Mouse (Mus musculus) left cerebral cortex, postnatal 14 days (tissue): Measurements from ENCODE around the gene Tmem235. TPM values are rescaled to one million over a fixed set of nuclear protein-coding genes. Genes with fewer than 3 reads are reported as not detected.
A peak's percentile ranks its signal among the peaks of the same experiment; 100 is the strongest.
"Not testable (repeated sequence)": the region's sequence is repeated elsewhere in the genome, so short reads cannot be mapped to it uniquely, and the experiment has no call there.

Experiments
- DNase-seq, 2 experiments: peaks; one replicate each; pipeline ENCODE4 v3.0.0; 2021 to 2022; ENCODE audit warnings: low spot score in 2 of 2, mixed read lengths in 1 of 2
- intact Hi-C: fragments of 180-260 bp; cut with DNase I; formaldehyde crosslinking; loops from one replicate; pipeline ENCODE4 v1.15.1; 2025
- long read RNA-seq, 2 experiments: library from polyadenylated mRNA; stranded (forward); transcript quantifications; one replicate each; pipeline ENCODE4 v2.0.0; 2021
- total RNA-seq, 2 experiments: library from RNA; stranded (reverse); gene quantifications; 2 replicates each; pipeline ENCODE4 v1.2.3; 2021

The Tmem235 gene
- total RNA-seq: not detected
- long read RNA-seq, experiment 1: 0 reads
- long read RNA-seq, experiment 2: 0 reads

GRCm38 (mm10) chr11:117860601-117861000 is at the start of gene Tmem235:
TSS of gene Tmem235 (plus strand) at chr11:117860752.
- intact Hi-C loops: no loop called here
- no peak for DNase-seq

- no peak for DNase-seq
- intact Hi-C loops: no loop called here
Measured at GRCm38 (mm10) chr11:117813867-117814266, 46.7 kb upstream of the Tmem235 start.

- intact Hi-C loops: no loop called here
- DNase-seq: no peak
Measured at GRCm38 (mm10) chr11:117814704-117815366, 45.7 kb upstream of the Tmem235 start.

GRCm38 (mm10) chr11:117815850-117816249 is 44.7 kb upstream of the Tmem235 start:
- intact Hi-C loops: not testable (repeated sequence)

GRCm38 (mm10) chr11:117816389-117816996 is 44.1 kb upstream of the Tmem235 start:
- no peak for DNase-seq
- intact Hi-C loops: no loop called here

More at GRCm38 (mm10) chr11:117815850-117816249, 44.7 kb upstream of the Tmem235 start:
- DNase-seq: not testable (repeated sequence)

- no peak for DNase-seq
- intact Hi-C loops: no loop called here
Measured at GRCm38 (mm10) chr11:117819095-117819494, 41.5 kb upstream of the Tmem235 start.

- intact Hi-C loops: loop anchor here (5.0 kb wide), 4 partner anchors 68 to 453 kb away; no protein-coding TSS in a partner anchor
- no peak for DNase-seq
Measured at GRCm38 (mm10) chr11:117820173-117820572, 40.4 kb upstream of the Tmem235 start.

GRCm38 (mm10) chr11:117821868-117822267 is 38.7 kb upstream of the Tmem235 start:
- intact Hi-C loops: loop anchor here (5.0 kb wide), 4 partner anchors 70 to 455 kb away; no protein-coding TSS in a partner anchor
- no peak for DNase-seq

GRCm38 (mm10) chr11:117822728-117823241 is 37.8 kb upstream of the Tmem235 start:
- DNase-seq: no peak
- intact Hi-C loops: loop anchor here (5.0 kb wide), 4 partner anchors 70 to 455 kb away; no protein-coding TSS in a partner anchor

- intact Hi-C loops: loop anchor here (5.0 kb wide), 4 partner anchors 71 to 456 kb away; no protein-coding TSS in a partner anchor
Measured at GRCm38 (mm10) chr11:117823411-117823810, 37.1 kb upstream of the Tmem235 start.

GRCm38 (mm10) chr11:117824060-117824969 is 36.2 kb upstream of the Tmem235 start:
- DNase-seq: peak; percentile 88
- intact Hi-C loops: loop anchor here (2.0 to 5.0 kb wide), 5 partner anchors 34 to 457 kb away; no protein-coding TSS in a partner anchor

More at GRCm38 (mm10) chr11:117823411-117823810, 37.1 kb upstream of the Tmem235 start:
- DNase-seq: no peak

- DNase-seq: peak; percentile 64 to 71
- intact Hi-C loops: loop anchor here (2.0 kb wide), 1 partner anchor 35 kb away; no protein-coding TSS in a partner anchor
Measured at GRCm38 (mm10) chr11:117825333-117826101, 35.0 kb upstream of the Tmem235 start, which contains the start of the genes Afmid and Tk1. TSS of gene Afmid (plus strand) at chr11:117825924. TSS of gene Tk1 (minus strand) at chr11:117826092.

GRCm38 (mm10) chr11:117826164-117826563 is 34.4 kb upstream of the Tmem235 start:
- no peak for DNase-seq
- intact Hi-C loops: no loop called here

GRCm38 (mm10) chr11:117826916-117827315 is 33.6 kb upstream of the Tmem235 start:
- intact Hi-C loops: no loop called here
- no peak for DNase-seq

- intact Hi-C loops: no loop called here
- DNase-seq: no peak
Measured at GRCm38 (mm10) chr11:117827386-117827785, 33.2 kb upstream of the Tmem235 start.

- no peak for DNase-seq
- intact Hi-C loops: no loop called here
Measured at GRCm38 (mm10) chr11:117828149-117828887, 32.2 kb upstream of the Tmem235 start.

- intact Hi-C loops: no loop called here
- DNase-seq: peak in 1 of 2 experiments; percentile 38
Measured at GRCm38 (mm10) chr11:117828888-117829604, 31.5 kb upstream of the Tmem235 start.
